Mouse (Mus musculus) kidney, postnatal 10 days (tissue): ENCODE measurements at regions not wholly inside any gene's neighbourhood (a gene's known extent, or its start where the extent isn't known, plus 50 kb on each side); places are given as distances from the start of the nearest gene placed in this dataset.
A peak's percentile ranks its signal among the peaks of the same experiment; 100 is the strongest.
"Not testable (repeated sequence)": the region's sequence is repeated elsewhere in the genome, so short reads cannot be mapped to it uniquely, and the experiment has no call there.

Source experiments
- DNase-seq: peaks from one replicate; pipeline ENCODE4 v3.0.0; 2021; ENCODE audit warnings: mixed read lengths

DNA sequence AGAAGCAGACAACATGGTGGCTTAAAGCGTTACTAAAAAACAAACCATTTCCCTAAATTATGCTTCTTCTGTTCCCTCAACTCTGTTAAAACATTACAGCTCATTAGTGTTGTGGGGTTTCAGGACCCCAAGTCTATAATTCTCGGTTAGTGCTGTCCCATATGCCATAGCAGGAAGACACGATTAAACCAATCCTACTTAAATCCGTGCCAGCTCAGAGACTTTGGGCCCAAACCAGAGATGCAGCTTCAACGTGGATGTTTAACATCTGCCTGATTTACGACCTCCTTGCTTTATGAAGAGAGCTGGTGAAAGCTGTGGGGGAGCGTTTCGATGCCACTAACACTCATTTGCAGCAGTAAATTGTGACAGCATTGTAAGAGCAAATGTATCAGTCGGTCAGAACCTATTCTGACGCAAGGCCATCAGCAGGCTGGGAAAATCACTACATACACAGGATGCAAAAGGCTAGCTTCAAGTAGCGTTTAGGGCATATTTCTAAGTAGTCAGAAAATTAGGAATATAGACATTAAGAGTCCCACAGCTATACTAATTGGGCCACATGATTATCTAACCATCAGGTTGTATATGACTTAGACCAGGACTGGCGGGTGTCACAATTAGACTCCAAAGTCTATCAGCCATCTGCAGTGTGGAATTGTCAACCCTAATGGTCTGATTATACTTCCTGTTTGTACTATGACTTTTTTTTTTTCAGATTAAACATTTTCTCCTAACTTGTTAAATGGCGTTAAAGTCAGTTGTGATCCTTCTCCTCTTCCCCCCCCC is 333.1 kb upstream of the Gm6657 start:
- DNase-seq, result no peak

DNA sequence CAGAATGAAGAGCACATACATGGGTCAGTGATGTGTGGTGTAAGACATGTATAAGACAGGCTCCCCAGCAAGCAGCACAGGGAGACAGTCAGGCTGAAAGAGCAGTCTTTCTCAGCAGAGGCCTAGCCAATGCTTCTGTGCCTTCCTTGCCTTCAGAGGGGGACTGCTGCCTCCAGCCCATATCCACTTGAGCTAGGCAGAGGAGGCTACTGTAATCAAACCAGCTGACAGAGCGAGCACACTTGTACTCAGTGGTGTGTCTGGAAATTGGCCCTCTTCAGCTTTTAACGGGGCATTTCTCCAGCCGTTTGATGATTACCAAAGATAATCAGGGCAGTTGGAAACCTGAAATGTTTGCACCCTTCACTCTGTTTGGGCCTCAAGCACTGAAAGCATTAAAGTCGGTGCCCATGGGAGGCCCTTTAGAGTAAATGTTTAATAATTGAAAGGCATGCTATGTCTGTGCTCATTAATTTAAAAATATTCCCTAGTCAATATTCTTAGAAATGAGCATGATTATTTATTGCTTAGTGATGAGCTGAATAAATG is 326.0 kb upstream of the Gm6657 start:
- DNase-seq, result no peak

DNA sequence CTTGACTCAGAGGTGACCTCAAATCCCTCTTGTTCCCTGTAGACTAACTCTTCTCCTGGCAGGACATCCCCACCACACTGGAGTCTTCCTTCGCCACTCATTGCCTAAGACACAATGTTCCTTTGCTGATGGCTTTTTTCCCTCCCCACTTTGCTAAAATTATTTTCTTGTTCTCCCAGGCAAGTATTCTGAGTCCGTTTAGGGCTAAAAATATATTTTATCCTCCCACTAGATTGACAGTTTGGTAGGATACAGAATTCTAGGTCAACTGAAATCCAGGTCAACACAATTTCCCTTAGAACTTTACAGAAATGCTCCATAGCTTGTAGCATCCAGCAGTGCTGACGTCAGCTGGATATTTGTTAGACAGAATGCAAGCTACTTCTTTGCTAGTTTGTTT is 324.7 kb upstream of the Gm6657 start:
- DNase-seq, result no peak

- no peak for DNase-seq
Measured at GRCm38 (mm10) chr12:77887335-77887734, 306.7 kb upstream of the Gm6657 start.

- DNase-seq, result no peak
Measured at GRCm38 (mm10) chr12:77891452-77891851, 302.6 kb upstream of the Gm6657 start.

DNA sequence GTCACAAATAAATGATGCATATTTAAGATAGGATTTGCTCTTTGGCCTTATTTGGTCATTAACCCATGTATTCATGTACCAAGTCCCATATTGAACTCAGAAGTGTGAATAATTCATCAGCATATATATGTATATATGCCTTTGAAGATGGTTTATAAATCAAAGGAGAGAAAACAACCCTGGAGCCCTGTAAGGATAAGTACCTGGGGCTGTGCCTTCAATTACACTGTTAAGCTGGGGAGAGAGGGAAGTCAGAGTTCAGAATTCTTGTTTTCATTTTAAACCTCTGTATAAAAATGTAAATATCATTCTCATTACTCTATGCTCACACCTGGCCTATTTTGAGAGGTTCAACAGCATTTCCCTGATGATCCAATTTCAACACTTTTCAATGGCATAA is 299.8 kb upstream of the Gm6657 start:
- no peak for DNase-seq

- DNase-seq, result no peak
Measured at GRCm38 (mm10) chr12:77895508-77895907, 298.5 kb upstream of the Gm6657 start.

GRCm38 (mm10) chr12:77898974-77899373 is 295.1 kb upstream of the Gm6657 start:
- not testable (repeated sequence) for DNase-seq

GRCm38 (mm10) chr12:77901254-77901653 is 292.8 kb upstream of the Gm6657 start:
- no peak for DNase-seq

GRCm38 (mm10) chr12:77912863-77913554 is 281.0 kb upstream of the Gm6657 start:
- DNase-seq, result no peak

GRCm38 (mm10) chr12:77928729-77929128 is 265.3 kb upstream of the Gm6657 start:
- DNase-seq, result no peak

DNA sequence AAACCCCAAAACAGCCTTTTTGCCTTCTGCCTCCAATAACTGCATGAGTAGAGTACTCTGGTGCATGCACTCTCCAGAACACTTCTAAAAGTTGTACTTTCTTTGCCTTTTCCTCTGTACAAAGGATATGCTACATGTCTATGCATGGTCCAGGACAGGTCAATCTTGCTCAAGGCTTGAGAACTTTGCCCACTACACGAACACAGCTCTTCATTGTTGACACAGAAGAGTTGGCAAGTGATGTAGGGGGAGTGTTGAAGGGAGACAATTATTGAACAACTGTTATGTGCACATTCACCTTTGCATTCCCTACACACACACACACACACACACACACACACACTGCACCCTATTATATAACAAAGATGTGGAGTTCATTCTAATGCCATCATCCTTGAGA is 264.5 kb upstream of the Gm6657 start:
- DNase-seq, result no peak

DNA sequence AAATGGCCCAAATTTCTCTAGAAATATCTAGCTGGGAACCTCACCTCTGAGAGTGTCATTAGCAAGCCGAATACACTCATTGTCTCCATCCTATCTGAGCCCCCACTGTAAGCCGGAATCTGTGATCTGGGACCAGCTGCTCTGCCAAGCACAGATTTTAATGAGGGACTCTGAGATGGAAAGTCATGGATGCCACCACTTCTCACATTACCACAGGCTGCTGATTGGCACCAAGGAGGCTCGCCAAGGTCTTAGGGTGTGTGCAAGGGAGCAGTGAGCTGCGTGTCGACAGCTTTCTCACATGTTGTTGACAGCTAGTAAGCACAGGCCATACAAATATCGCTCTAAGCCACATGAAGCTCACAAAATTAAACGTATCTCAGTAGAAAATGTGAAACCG is 250.1 kb upstream of the Gm6657 start:
- DNase-seq, result no peak

DNA sequence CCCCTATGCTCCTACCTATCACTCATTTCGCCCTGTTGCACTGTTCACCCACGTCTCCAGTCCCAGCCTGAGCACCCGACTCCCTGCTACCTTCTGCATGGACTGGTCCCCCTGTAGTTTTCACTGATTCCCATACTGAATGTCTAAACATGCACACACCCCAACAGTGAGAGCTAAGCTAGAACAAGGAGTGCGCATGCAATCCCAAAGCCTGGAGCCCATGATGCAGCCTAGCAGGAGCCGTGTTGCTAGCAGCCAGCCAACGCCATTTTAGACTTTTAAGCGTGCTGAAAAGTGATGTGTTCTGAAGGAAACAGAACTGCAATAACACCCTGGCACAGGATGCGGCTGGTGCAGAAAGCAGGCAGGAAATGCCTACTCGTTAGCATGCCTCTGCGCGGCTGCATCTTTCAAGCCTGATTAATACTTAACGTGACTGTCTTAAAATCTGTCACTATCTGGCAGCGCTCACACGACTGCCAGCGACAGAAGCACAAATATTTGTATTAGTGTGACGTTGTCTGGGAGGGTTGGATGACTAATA is 244.5 kb upstream of the Gm6657 start:
- DNase-seq, result peak; percentile 40

DNA sequence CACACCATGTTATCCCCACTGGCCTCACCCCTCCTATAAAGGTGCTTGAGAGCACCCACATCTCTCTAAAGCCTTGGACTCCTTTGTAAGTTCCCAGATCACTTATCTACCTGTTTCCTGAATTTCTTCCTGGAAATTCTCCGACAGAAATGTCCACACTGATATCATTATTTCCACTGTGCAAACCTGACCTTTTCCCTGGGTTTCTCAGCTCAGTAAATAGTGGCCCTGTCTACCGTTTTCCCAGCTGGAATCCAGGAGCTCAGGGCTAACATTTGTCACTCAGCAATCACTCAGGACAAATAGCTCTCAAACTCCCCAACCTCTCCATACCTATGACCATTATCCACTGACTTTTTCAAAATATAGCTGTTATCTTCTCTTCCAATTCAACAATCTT is 241.6 kb upstream of the Gm6657 start:
- no peak for DNase-seq

DNA sequence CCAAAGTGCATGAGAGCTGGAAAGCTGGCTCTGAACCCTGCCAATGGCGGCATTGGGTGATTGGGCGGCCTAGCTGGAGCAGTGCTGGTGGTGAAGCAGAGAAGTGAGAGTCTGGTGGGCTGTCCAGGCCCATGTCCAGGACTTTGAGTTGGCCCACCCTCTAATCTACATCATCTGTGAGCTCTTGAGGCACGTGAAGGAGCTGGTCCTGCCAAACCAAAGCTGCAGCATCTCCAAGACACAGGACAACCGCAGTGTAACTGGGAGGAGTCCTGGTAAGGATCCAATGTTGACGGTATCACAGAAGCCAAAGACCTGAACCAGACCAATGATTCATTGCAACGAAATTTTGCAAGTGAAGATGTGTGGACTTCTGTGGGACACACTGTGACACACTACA is 231.4 kb upstream of the Gm6657 start:
- DNase-seq, result no peak

DNA sequence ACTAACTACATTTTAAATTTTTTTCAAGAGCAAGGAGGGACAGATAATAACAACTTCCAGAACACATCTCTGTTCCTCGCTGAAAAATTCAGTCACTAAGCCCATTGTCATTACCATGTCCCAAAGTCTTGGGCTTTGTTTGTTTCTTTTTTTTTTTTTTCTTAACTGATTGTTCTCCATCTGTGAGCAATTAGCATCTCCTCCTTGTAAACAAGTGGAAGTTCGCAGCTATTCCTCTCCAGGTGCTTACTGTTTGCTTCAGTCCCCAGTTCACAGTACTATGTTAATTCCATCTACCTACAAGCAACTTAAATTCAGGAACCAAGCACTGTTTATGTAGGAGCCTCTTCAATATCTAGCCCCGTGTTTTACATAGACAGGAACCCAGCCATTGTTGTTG is 225.5 kb upstream of the Gm6657 start:
- no peak for DNase-seq

DNA sequence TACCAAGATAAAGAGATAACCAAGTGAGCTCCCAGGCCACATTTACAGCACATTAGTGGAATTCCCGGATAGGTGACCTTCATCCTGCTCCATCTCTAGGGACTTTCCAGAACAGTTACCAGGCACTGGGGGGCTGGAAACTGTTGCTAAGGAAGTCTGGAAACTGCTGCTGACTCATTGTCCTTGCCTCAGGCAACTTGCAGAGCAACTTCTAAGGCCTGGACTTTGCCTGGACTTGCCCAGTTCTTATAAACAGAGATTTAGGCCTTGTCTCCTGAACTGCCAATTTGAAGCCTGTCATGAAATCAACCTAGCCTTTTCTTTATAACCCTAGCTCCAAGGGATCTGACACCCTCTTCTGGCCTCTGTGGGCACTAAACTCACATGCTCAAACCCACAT is 224.0 kb upstream of the Gm6657 start:
- no peak for DNase-seq

GRCm38 (mm10) chr12:77972165-77972564 is 221.9 kb upstream of the Gm6657 start:
- DNase-seq, result no peak

- no peak for DNase-seq
Measured at GRCm38 (mm10) chr12:77976952-77977351, 217.1 kb upstream of the Gm6657 start.

DNA sequence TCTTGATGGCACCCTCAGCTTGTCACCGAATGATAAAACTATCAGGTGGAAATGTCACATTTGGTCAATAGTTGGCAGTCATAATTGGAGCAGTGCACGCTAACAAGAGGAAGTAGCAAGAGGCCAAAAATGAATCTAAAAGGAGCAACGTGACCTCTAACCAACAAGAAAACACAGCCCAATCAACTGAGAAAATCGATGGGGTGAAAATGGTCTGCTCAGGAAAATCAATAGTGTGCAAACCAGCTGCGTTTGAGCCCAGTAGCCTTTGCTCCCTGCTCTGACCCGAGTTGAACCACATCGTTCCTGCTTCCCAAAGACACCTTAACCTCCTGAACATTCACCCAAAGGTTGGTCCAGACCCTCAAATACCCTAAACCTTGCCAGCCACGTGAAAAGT is 207.3 kb upstream of the Gm6657 start:
- no peak for DNase-seq

- DNase-seq, result no peak
Measured at GRCm38 (mm10) chr12:77989766-77990165, 204.3 kb upstream of the Gm6657 start.

DNA sequence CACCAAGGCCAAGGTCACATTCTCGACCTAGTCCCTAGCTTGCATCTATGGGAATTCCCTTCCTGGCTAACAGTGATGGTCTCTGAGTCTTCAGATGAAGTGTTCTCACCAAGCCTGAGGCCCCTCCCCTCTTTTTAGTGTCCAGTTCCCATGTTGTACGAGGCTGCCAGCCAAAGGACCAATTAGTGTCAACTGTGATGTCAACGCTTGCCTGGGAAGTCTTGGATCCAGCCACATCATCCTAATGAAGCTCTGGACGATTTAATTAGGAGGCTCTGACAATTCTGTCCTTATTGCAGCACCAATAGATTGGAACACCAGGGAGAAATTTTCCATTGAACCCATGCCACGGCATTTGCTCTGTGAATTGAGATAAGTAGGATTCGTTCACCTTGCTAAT is 202.4 kb upstream of the Gm6657 start:
- DNase-seq, result no peak

- DNase-seq, result no peak
Measured at GRCm38 (mm10) chr12:77994176-77994575, 199.9 kb upstream of the Gm6657 start.
